Mouse (Mus musculus): ENCODE data around the gene Slamf8. TPM values are rescaled to one million over a fixed set of nuclear protein-coding genes. Genes with fewer than 3 reads are reported as not detected.

Slamf8 gene
- total RNA-seq (2015) (8.6 and 8.7 TPM in 2 replicates), total RNA-seq (2017) (9.1 and 10.1 TPM in 2 replicates)

DNA sequence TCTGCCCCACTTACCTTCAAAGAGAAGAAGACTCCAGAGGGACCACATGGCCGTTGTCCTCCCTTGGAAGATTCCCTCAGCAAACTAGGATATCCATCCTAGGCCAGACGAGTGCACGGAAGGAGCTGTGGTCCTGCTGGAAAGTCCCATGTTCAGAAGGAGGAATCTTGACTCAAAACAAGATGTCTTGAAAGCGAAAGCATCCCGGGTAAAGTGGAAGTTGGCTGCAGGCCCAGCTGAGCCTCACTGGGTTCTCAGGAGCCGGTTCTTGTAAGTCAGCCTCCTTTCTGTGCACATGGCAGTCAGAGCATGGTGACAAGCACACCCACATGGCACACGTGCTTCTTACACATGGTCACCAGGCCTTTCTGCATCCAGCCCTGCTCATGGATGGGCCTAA is at the start of gene Slamf8:
Gene Slamf8 (minus strand): TSS at position 184 of the 400 bp plus-strand sequence.
- ATAC-seq (ENCODE audit: poor library complexity, severe bottlenecking), result peak; percentile 56

DNA sequence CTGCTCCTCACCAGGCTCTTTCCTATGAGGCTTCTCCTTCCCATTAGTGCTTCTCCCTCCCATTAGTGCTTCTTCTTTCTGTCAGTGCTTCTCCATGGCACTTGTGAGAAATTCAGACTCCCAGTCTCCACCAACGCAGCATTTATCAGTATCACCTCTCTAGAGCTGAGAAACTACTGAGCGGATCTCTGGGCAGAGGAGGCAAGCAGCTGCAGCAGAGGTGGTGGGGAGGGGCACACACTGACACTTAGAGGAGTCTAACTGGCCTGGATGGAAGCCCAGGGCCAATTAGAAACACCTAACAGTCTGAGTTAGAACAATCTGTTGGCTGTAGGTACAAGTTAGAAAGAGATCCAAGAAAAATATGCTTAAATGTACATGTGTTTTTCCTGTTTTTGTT is 48.4 kb upstream of the Slamf8 start:
- no peak for ATAC-seq (ENCODE audit: poor library complexity, severe bottlenecking)

GRCm38 (mm10) chr1:172637801-172638200 is 47.4 kb upstream of the Slamf8 start:
- no peak for ATAC-seq (ENCODE audit: poor library complexity, severe bottlenecking)

- no peak for ATAC-seq (ENCODE audit: poor library complexity, severe bottlenecking)
Observed at GRCm38 (mm10) chr1:172636266-172636665, 45.9 kb upstream of the Slamf8 start.

- no peak for ATAC-seq (ENCODE audit: poor library complexity, severe bottlenecking)
Observed at GRCm38 (mm10) chr1:172635258-172635657, 44.9 kb upstream of the Slamf8 start.

GRCm38 (mm10) chr1:172634136-172634535 is 43.8 kb upstream of the Slamf8 start:
- no peak for ATAC-seq (ENCODE audit: poor library complexity, severe bottlenecking)

- ATAC-seq (ENCODE audit: poor library complexity, severe bottlenecking), result peak; percentile 89
Observed at GRCm38 (mm10) chr1:172632451-172633326, 42.3 kb upstream of the Slamf8 start, which contains the start of gene Dusp23. Dusp23 (minus strand) TSS chr1:172632962.

DNA sequence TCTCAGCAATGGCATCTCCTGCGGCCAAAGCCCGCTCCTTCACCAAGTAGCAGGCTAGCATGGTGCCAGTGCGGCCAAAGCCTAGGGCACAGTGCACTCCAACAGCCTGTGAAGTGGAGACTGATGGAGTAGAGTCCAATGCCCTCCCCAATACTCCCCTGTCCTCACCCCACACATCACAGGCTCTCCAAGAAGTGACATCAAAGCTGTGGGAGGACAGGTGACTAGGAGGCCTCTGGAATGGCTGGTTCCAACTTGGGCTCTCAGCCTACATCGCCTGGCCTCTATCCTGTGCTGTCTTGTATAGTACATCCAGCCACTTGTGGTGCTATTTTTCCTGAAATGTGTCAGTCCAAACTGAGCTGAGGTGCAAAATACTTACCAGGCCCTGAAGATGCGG is 41.4 kb upstream of the Slamf8 start:
- ATAC-seq (ENCODE audit: poor library complexity, severe bottlenecking), result no peak

DNA sequence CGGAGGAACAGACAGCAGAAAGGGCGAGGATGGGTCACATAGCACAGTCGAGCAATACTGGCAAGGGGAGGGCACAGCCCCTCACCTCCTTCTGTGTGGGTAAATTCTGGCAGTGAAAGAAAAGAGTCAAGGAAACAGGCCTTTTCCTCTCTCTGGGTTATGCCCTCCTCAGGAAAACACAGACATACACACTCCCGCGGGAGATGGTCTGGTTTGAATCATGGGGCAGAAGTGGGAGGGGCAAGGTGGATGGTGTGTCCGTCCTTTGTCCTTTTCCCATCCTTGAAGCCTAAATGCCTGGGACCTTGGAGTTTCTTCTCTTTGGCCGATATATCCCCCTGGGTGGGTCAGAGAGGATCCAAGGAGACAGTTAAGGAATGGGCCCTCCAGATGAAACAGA is 39.5 kb upstream of the Slamf8 start:
- ATAC-seq (ENCODE audit: poor library complexity, severe bottlenecking), result no peak

- no peak for ATAC-seq (ENCODE audit: poor library complexity, severe bottlenecking)
Observed at GRCm38 (mm10) chr1:172626306-172626705, 35.9 kb upstream of the Slamf8 start.

DNA sequence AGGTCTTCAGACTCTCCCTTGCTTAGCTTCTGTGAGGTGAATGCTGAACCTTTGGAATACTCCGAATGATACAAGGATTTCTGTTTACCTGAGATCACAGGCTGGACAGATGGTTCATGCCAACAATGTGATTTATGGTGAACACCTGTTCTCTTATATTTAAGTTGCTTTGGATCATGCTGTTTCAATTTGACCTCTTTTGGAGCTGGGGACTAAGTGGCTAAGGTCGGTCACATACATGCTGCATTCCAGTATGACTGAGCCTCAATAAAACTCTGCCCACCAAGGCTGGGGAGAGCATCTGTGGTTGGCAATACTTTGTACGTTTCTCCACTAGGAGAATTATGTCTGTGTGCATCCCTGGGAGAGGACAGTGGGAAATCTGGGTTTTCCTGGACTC is 33.7 kb upstream of the Slamf8 start:
- ATAC-seq (ENCODE audit: poor library complexity, severe bottlenecking), result no peak

- peak; percentile 56 for ATAC-seq (ENCODE audit: poor library complexity, severe bottlenecking)
Observed at GRCm38 (mm10) chr1:172623599-172623998, 33.2 kb upstream of the Slamf8 start.

GRCm38 (mm10) chr1:172619235-172619634 is 28.9 kb upstream of the Slamf8 start:
- peak; percentile 92 for ATAC-seq (ENCODE audit: poor library complexity, severe bottlenecking)

DNA sequence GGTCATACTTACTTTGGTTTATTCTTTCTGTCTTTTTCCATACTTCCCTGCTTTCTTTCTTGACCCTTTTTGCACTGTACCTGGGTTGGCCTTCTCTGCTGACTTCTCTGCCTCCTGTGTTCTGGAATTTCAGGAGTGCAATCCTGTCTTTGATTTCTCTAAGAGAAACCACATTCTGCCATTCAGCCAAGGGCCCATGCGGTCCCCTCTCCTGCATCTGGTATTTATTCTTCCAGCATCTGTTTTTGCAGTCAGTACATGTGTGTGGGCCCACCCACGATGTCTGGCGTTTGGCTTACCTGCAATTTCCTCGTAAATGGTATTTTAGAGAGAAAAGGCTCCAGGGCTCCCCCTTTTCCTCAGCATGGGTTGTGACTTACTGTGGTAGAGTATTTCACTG is 27.8 kb upstream of the Slamf8 start:
- ATAC-seq (ENCODE audit: poor library complexity, severe bottlenecking), result no peak

GRCm38 (mm10) chr1:172617365-172618076 is 27.2 kb upstream of the Slamf8 start:
- no peak for ATAC-seq (ENCODE audit: poor library complexity, severe bottlenecking)

DNA sequence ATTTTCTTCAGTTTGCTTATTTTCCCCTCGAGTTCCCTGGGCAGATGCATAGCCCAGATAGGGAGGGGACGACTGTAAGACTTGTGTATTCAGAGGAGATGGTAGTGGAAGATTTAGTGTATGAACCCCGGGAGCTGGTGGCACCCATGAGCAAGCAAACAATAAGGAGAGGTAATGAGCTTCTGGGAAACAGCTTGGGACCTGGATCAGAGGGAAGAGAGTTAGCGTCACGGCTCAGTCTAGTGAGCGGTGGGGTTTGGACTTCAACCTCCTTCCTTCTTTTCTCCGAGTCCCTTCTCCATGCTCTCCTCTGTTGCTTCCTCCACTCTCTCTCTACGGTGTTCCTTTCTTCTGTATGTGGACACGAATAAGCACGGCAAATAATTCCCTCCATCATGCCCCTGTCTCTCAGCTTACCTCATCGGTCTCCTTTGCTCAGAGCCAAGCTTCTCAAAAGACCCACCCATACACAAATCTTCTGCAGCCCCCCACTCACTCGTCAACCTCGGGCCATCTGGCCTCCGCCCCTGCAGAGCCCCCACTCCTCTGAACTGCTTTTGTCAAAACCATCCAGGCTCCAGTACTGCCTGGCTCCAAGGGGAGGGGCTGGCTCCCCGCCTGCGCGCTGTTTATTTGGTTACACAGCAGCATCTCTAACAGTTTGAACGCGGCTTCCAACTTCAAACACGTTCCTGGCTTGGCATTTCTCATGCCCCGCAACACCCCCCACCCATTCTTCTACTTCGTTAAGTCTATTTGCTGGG is 26.4 kb upstream of the Slamf8 start:
- no peak for ATAC-seq (ENCODE audit: poor library complexity, severe bottlenecking)

GRCm38 (mm10) chr1:172615412-172615811 is 25.0 kb upstream of the Slamf8 start:
- ATAC-seq (ENCODE audit: poor library complexity, severe bottlenecking), result no peak

DNA sequence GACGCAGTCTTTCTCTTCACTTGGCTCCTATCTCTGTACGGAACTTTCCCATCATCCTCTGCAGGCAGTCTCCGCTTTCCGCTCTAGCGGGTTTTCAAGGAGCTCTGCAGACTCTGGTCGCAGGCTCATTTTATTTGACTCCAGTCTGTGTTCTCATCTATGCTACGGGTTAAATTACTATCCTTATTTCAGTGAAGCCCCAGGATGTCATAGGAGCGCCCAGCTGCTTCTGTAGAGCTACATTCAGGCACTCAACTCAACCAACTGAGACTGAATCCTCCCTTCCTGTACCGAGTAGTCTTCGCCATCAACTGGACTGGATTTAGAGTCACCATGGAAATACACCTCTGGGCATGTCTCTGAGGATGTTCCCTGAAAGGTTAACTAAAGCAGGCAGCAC is 24.3 kb upstream of the Slamf8 start:
- no peak for ATAC-seq (ENCODE audit: poor library complexity, severe bottlenecking)

- ATAC-seq (ENCODE audit: poor library complexity, severe bottlenecking), result peak; percentile 43; the same call in 1 of the 2 replicates
Observed at GRCm38 (mm10) chr1:172612745-172613144, 22.4 kb upstream of the Slamf8 start.

DNA sequence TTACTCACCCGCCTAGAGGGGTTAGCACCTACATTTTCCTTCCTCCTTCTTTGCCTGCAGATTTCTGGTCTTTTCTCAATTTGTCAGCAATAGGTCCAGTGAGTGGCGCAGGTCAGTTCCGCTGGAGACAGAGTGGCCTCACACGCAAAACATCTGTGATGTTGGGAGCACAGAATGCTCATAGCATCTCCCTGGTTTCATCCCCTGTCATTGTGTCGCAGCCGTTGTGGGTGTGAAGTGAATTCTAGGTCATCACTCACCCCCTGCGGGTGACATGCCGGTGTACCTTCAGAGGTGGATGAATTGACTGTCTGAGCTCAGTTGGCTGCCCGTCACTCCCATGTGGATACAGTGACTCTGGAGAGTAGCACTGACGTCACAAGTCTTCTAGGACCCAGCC is 20.9 kb upstream of the Slamf8 start:
- ATAC-seq (ENCODE audit: poor library complexity, severe bottlenecking), result no peak

GRCm38 (mm10) chr1:172602326-172602725 is 12.0 kb upstream of the Slamf8 start, which contains the start of gene Fcrl6:
Fcrl6 (minus strand) TSS chr1:172602551.
- ATAC-seq (ENCODE audit: poor library complexity, severe bottlenecking), result peak; percentile 63
